Mouse (Mus musculus) T-helper 1 cell (primary cell): ENCODE data around the gene Dnajc21.

ENCODE experiments used
- in situ Hi-C: fragments of 300-600 bp; cut with MboI, MseI; formaldehyde crosslinking; loops from one replicate; pipeline ENCODE4 v1.15.1; 2025; ENCODE audit warnings: high pct_unique_total_duplicates

Gene Dnajc21

GRCm38 (mm10) chr15:10439963-10440362, 30.4 kb downstream of the Dnajc21 start:
- in situ Hi-C loops: no loop called here

- in situ Hi-C loops: no loop called here
Measured at GRCm38 (mm10) chr15:10436893-10437292, 33.4 kb downstream of the Dnajc21 start.

GRCm38 (mm10) chr15:10426545-10427266, 43.6 kb downstream of the Dnajc21 start:
- in situ Hi-C loops: no loop called here

GRCm38 (mm10) chr15:10426124-10426523, 44.2 kb downstream of the Dnajc21 start:
- in situ Hi-C loops: no loop called here

GRCm38 (mm10) chr15:10421785-10422144, 48.6 kb downstream of the Dnajc21 start:
- in situ Hi-C loops: no loop called here

GRCm38 (mm10) chr15:10421138-10421784, 49.1 kb downstream of the Dnajc21 start:
- in situ Hi-C loops: no loop called here

GRCm38 (mm10) chr15:10413656-10414055, 56.7 kb downstream of the Dnajc21 start:
- in situ Hi-C loops: no loop called here

GRCm38 (mm10) chr15:10410881-10411280, 59.4 kb downstream of the Dnajc21 start:
- in situ Hi-C loops: no loop called here

GRCm38 (mm10) chr15:10409842-10410241, 60.5 kb downstream of the Dnajc21 start:
- in situ Hi-C loops: no loop called here

- in situ Hi-C loops: no loop called here
Measured at GRCm38 (mm10) chr15:10400415-10400814, 69.9 kb downstream of the Dnajc21 start.

- in situ Hi-C loops: no loop called here
Measured at GRCm38 (mm10) chr15:10399795-10400194, 70.5 kb downstream of the Dnajc21 start.
